Mouse (Mus musculus) splenic B cell, adult 2 months (primary cell): ENCODE results near the gene Caly.

Source experiments
- DNase-seq: peaks from one replicate; pipeline ENCODE4 v3.0.0-alpha.2; 2011; ENCODE audit warnings: low read depth, low spot score
- H3K27me3 ChIP-seq: 2 replicates; pipeline ENCODE4 v1.6.1; 2012; ENCODE audit warnings: mild to moderate bottlenecking, low read length, moderate library complexity, mixed read lengths; ENCODE audit not compliant: control insufficient read depth, poor library complexity, insufficient read depth, severe bottlenecking
- H3K36me3 ChIP-seq: 2 replicates; pipeline ENCODE4 v1.6.1; 2012; ENCODE audit warnings: mild to moderate bottlenecking, low read length, moderate library complexity, mixed read lengths; ENCODE audit not compliant: control insufficient read depth, poor library complexity, insufficient read depth, severe bottlenecking

Caly gene

GRCm38 (mm10) chr7:140061832-140062130, 20.6 kb downstream of the Caly start:
- Histone ChIP-seq H3K27me3 (peaks cover 4% of the 10 kb centered on the region), H3K36me3 (no peaks in the 10 kb centered on the region)
- no peak for DNase-seq

- DNase-seq: no peak
- no peaks in the 10 kb centered on the region for H3K36me3 ChIP-seq
- H3K27me3 ChIP-seq: peaks cover 4% of the 10 kb centered on the region
These were observed 21.2 kb downstream of the Caly start for GRCm38 (mm10) chr7:140060936-140061831.

GRCm38 (mm10) chr7:140059601-140060000, 22.7 kb downstream of the Caly start:
- H3K27me3 ChIP-seq: peaks cover 4% of the 10 kb centered on the region
- no peak for DNase-seq
- no peaks in the 10 kb centered on the region for H3K36me3 ChIP-seq

- Histone ChIP-seq H3K36me3 (no peaks in the 10 kb centered on the region), H3K27me3 (peaks cover 4% of the 10 kb centered on the region)
- no peak for DNase-seq
These were observed 23.8 kb downstream of the Caly start for GRCm38 (mm10) chr7:140058528-140058927.

GRCm38 (mm10) chr7:140057413-140058407, 24.6 kb downstream of the Caly start:
- no peak for DNase-seq
- Histone ChIP-seq H3K27me3 (peaks cover 4% of the 10 kb centered on the region), H3K36me3 (no peaks in the 10 kb centered on the region)

GRCm38 (mm10) chr7:140054124-140054523, 28.2 kb downstream of the Caly start:
- no peak for DNase-seq
- Histone ChIP-seq H3K27me3 (peaks cover 4% of the 10 kb centered on the region), H3K36me3 (no peaks in the 10 kb centered on the region)

- no peaks in the 10 kb centered on the region for H3K36me3 ChIP-seq
- no peaks in the 10 kb centered on the region for H3K27me3 ChIP-seq
- peak; percentile 31 for DNase-seq
These were observed 33.1 kb downstream of the Caly start for GRCm38 (mm10) chr7:140049115-140049689.

GRCm38 (mm10) chr7:140048361-140049114, 33.8 kb downstream of the Caly start, which contains the start of gene Msx3:
Gene Msx3, minus strand, starts transcription at chr7:140049089.
- DNase-seq: no peak
- Histone ChIP-seq H3K36me3 (no peaks in the 10 kb centered on the region), H3K27me3 (no peaks in the 10 kb centered on the region)

- no peak for DNase-seq
- no peaks in the 10 kb centered on the region for H3K36me3 ChIP-seq
- H3K27me3 ChIP-seq: no peaks in the 10 kb centered on the region
These were observed 34.5 kb downstream of the Caly start for GRCm38 (mm10) chr7:140047811-140048311.

- no peak for DNase-seq
These were observed 36.8 kb downstream of the Caly start for GRCm38 (mm10) chr7:140045546-140045945.

GRCm38 (mm10) chr7:140042728-140043127, 39.6 kb downstream of the Caly start:
- Histone ChIP-seq H3K36me3 (no peaks in the 10 kb centered on the region), H3K27me3 (no peaks in the 10 kb centered on the region)
- no peak for DNase-seq

More at GRCm38 (mm10) chr7:140045546-140045945, 36.8 kb downstream of the Caly start:
- H3K36me3 ChIP-seq: no peaks in the 10 kb centered on the region
- H3K27me3 ChIP-seq: no peaks in the 10 kb centered on the region

GRCm38 (mm10) chr7:140037171-140037555, 45.2 kb downstream of the Caly start:
- Histone ChIP-seq H3K36me3 (no peaks in the 10 kb centered on the region), H3K27me3 (no peaks in the 10 kb centered on the region)
- no peak for DNase-seq

- DNase-seq: peak; percentile 98
- no peaks in the 10 kb centered on the region for H3K36me3 ChIP-seq
- no peaks in the 10 kb centered on the region for H3K27me3 ChIP-seq
These were observed 45.8 kb downstream of the Caly start, which contains the start of the genes Zfp511 and Tubgcp2 for GRCm38 (mm10) chr7:140036281-140037170. Gene Zfp511, plus strand, starts transcription at chr7:140036391. Gene Tubgcp2, minus strand, starts transcription at chr7:140036669.
